Mouse (Mus musculus): ENCODE measurements around the gene Hist2h3b.

DNA sequence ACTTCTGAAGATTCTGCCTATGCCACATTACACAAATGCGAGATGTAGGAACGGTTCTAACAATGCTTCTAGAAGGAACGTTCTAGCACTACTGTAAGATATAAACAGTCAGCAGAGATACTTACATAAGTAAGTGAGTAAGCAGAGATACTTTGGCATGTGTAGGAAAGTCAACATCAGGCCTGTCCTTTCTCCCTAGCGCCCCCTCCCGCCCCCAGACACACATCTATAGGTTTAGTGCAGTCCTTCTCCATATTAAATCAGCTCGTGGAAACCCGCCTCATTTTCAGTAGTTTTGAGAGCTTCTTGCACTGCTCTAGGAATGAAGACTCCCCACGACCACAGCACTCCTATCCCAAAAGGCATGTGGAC, 9.0 kb downstream of the Hist2h3b start:
- TF ChIP-seq POLR2A (IDR thresholded peaks at IDR 0.05; ENCODE audit: low read depth, low read length), result no peak
- TF ChIP-seq CTCF (IDR thresholded peaks at IDR 0.05; ENCODE audit: borderline replicate concordance, insufficient read depth, low read length), result no peak

Measured in embryonic fibroblast, embryonic 13.5 days (primary cell).